Mouse (Mus musculus) heart, embryonic 14.5 days (tissue): ENCODE measurements around the gene Cntfr. TPM values are rescaled to one million over a fixed set of nuclear protein-coding genes. Genes with fewer than 3 reads are reported as not detected.
"Not testable (repeated sequence)": the region's sequence is repeated elsewhere in the genome, so short reads cannot be mapped to it uniquely, and the experiment has no call there.

Experiments
- ATAC-seq: fragments of 200-750 bp; cut with Nextera tagmentation; 2 replicates; pipeline ENCODE4 v1.8.0; 2017; ENCODE audit warnings: low read depth, moderate TSS enrichment; ENCODE audit not compliant: insufficient number of reproducible peaks, insufficient read depth, low FRiP score
- H3K27ac ChIP-seq, 2 experiments: fragments of 200-500 bp in 1 of 2; fragments of 300-500 bp in 1 of 2; sonication (generic) in 1 of 2; replicated peaks in 1 of 2; 2 replicates each; pipeline ENCODE4 v1.5.1; 2012 to 2014; ENCODE audit warnings: low read depth in 2 of 2, low read length in 2 of 2, control low read depth in 1 of 2, mild to moderate bottlenecking in 1 of 2, mixed read lengths in 1 of 2; ENCODE audit not compliant: control insufficient read depth in 1 of 2, insufficient read depth in 1 of 2
- H3K27me3 ChIP-seq: fragments of 300-500 bp; sonication (generic); 2 replicates; pipeline ENCODE4 v1.6.1; 2014; ENCODE audit warnings: mild to moderate bottlenecking, low read length, control low read depth; ENCODE audit not compliant: control insufficient read depth, insufficient read depth
- H3K36me3 ChIP-seq: fragments of 300-500 bp; sonication (generic); 2 replicates; pipeline ENCODE4 v1.6.1; 2014; ENCODE audit warnings: mild to moderate bottlenecking, control low read depth, low read length, mixed read lengths; ENCODE audit not compliant: control insufficient read depth, insufficient read depth
- H3K4me1 ChIP-seq, 2 experiments: fragments of 200-500 bp in 1 of 2; fragments of 300-500 bp in 1 of 2; sonication (generic) in 1 of 2; 2 replicates each; pipeline ENCODE4 v1.6.1; 2012 to 2014; ENCODE audit warnings: low read length in 2 of 2, control low read depth in 1 of 2, mixed read lengths in 1 of 2; ENCODE audit not compliant: control insufficient read depth in 2 of 2, insufficient read depth in 2 of 2
- H3K4me2 ChIP-seq: fragments of 300-500 bp; sonication (generic); 2 replicates; pipeline ENCODE4 v1.6.1; 2014; ENCODE audit warnings: mild to moderate bottlenecking, low read length
- H3K4me3 ChIP-seq, 2 experiments: fragments of 200-500 bp in 1 of 2; fragments of 300-500 bp in 1 of 2; sonication (generic) in 1 of 2; 2 replicates each; pipeline ENCODE4 v1.5.1; 2012 to 2014; ENCODE audit warnings: low read length in 2 of 2, mild to moderate bottlenecking in 2 of 2, control low read depth in 1 of 2, low read depth in 1 of 2, moderate library complexity in 1 of 2; ENCODE audit not compliant: control insufficient read depth in 1 of 2, insufficient read depth in 1 of 2
- H3K9ac ChIP-seq: fragments of 300-500 bp; sonication (generic); 2 replicates; pipeline ENCODE4 v1.6.1; 2014; ENCODE audit warnings: mild to moderate bottlenecking, low read length
- H3K9me3 ChIP-seq: fragments of 300-500 bp; sonication (generic); 2 replicates; pipeline ENCODE4 v1.6.1; 2016; ENCODE audit warnings: low read length, control low read depth; ENCODE audit not compliant: control insufficient read depth
- WGBS: fragments of 180-500 bp; shearing (Covaris S2); extraction: QIAGEN DNeasy Blood & Tissue Kit; methylation state at CpG from one replicate; pipeline ENCODE4 v1.1.7; 2014; 5-methylcytosine and 5-hydroxymethylcytosine counted together
- polyA plus RNA-seq: library from polyadenylated mRNA; unstranded; fragments of >200 nt; fragmentation: Nextera tagmentation; extraction: Ambion mirVana; gene quantifications from 2 replicates; pipeline ENCODE4 v1.2.1, GENCODE M21; 2014

The Cntfr gene
- polyA plus RNA-seq: 1.2 and 2.8 TPM in 2 replicates

DNA sequence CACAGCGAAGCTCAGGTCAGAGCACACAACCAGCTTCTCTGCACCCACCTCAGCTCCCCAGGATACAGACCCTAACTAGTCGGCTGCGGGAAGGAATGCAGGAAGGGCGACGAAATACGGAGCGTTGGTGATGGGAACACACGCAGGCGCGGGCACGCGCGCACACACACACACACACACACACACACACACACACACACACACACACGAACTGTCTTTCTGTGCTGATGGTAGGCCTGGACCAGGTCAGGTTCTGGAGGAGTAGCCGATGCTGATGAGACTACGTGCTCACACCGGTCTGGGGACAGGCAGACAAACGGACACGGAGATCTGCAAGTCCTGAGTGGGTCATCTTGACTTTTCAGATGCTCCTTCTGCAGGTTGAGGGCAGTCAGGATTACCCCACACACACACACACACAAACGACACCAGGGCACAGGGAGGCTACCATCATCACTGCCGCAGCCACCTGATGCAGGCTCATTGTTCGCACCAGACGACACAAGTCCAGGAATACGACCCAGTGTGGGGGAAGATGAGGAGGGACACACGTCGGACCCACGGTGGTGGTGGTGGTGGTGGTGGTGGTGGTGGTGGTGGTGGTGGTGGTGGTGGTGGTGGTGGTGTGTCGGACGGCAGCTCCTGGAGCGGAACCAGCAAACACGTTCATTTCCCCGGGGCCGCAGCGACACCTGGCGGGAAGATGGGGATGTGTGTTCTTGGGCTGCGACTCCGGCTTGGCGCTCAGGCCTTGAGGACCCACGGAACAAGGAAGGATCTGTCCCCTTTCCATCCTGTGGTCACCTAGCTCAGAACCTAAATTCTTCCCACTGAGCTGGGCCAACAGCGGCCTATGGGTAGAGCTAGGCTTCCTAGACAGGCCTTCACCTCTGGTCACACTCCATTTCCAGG, at the start of gene Cntfr:
Cntfr (minus strand) TSS at position 160 of the 912 bp plus-strand sequence.
- not testable (repeated sequence) for H3K36me3 ChIP-seq, H3K27me3 ChIP-seq, H3K9ac ChIP-seq, ATAC-seq, H3K4me1 ChIP-seq, H3K9me3 ChIP-seq, H3K27ac ChIP-seq
- peak within 1 kb of the TSS; percentile 37 for H3K4me2 ChIP-seq
- 11% methylated on average over 29 of the region's 40 CpGs for WGBS
- peak within 1 kb of the TSS in 1 of 2 experiments; percentile 9; a peak in 1 of 4 replicates for H3K4me3 ChIP-seq

DNA sequence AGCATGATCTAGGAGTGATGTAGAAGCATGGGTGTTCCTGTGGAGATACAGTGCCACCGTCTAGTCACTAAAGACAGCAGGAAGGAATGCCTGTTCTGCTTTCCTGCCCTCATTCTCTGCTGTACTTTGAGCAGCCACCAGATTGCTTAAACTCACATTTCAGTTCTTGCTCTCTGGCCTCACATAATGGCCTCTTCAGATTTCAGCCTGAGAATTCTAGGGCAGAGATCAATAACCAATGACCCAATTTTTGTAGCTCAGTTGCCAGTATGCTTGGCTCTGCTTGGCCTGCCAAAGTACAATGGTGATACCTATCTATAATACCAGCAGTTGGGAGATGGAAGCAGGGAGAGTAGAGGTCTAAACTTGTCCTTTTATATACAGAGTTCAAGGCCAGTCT, 48.1 kb upstream of the Cntfr start:
- no peak overlapping the region for H3K4me3 ChIP-seq
- H3K4me2 ChIP-seq: no peak overlapping the region
- no peaks in the 10 kb centered on the region for H3K36me3 ChIP-seq
- H3K4me1 ChIP-seq: peaks cover 3 to 6% of the 10 kb centered on the region in 2 experiments
- H3K9ac ChIP-seq: no peak overlapping the region
- peaks cover 7% of the 10 kb centered on the region; the same call in 1 of the 2 replicates for H3K9me3 ChIP-seq
- 68% methylated on average over 1 of the region's 1 CpGs for WGBS
- H3K27ac ChIP-seq: no peak overlapping the region
- no peaks in the 10 kb centered on the region for H3K27me3 ChIP-seq
- ATAC-seq: no peak

DNA sequence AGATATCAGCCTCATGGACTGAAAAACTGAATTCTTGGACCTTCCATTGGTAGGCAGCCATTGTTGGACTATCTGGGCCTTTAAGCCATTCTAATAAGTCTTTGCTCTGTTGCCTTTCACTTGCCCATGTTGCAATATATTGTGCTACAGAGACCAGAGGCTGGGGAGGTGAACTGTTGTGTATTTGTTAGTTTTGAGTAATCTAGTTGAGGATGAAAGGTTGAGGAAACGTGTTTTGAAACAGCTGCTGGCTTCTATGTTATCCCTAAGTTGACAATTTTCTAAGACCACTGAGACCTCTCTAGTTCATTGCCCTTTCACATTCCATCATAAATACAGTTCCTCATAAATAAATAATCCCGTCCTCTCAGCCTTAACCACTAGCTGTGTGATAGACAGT, 47.2 kb upstream of the Cntfr start:
- peaks cover 7% of the 10 kb centered on the region; the same call in 1 of the 2 replicates for H3K9me3 ChIP-seq
- H3K4me3 ChIP-seq: no peak overlapping the region
- ATAC-seq: no peak
- no peak overlapping the region for H3K27ac ChIP-seq
- peaks cover 3% of the 10 kb centered on the region for H3K36me3 ChIP-seq
- no peak overlapping the region for H3K9ac ChIP-seq
- no peaks in the 10 kb centered on the region for H3K27me3 ChIP-seq
- peaks cover 4 to 10% of the 10 kb centered on the region in 2 experiments for H3K4me1 ChIP-seq
- no peak overlapping the region for H3K4me2 ChIP-seq
- WGBS: 62% methylated on average over 2 of the region's 2 CpGs

DNA sequence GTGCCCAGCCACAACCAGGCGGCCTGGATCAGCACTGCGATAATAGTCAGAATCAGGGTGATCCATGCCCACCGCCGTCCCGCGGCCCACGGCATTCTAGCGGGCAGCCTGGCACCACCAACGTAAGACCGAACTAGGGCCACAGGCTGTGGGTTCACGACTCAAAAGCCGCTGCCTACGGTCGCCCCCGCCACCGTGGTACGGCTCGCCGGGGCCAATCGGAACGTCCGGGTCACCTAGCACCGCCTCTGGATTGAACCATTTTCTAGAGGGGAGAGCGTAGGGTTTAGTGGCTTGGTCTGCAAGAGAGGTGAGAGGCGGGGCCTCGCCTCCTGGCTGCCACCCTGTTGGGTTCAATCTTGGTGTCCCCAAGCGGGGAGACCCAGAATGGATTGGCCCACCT, 44.3 kb upstream of the Cntfr start:
- Histone ChIP-seq H3K9ac (peak overlapping the region; percentile 87), H3K27me3 (no peaks in the 10 kb centered on the region), H3K36me3 (peaks cover 14% of the 10 kb centered on the region), H3K4me2 (peak overlapping the region; percentile 98), H3K4me3 (peak overlapping the region; percentile 66 to 98), H3K9me3 (peaks cover 4% of the 10 kb centered on the region; the same call in 1 of the 2 replicates), H3K4me1 (peaks cover 4 to 10% of the 10 kb centered on the region in 2 experiments), H3K27ac (peak overlapping the region; percentile 82 to 95)
- WGBS: under 1% methylated on average over 27 of the region's 27 CpGs
- ATAC-seq: peak; percentile 93

DNA sequence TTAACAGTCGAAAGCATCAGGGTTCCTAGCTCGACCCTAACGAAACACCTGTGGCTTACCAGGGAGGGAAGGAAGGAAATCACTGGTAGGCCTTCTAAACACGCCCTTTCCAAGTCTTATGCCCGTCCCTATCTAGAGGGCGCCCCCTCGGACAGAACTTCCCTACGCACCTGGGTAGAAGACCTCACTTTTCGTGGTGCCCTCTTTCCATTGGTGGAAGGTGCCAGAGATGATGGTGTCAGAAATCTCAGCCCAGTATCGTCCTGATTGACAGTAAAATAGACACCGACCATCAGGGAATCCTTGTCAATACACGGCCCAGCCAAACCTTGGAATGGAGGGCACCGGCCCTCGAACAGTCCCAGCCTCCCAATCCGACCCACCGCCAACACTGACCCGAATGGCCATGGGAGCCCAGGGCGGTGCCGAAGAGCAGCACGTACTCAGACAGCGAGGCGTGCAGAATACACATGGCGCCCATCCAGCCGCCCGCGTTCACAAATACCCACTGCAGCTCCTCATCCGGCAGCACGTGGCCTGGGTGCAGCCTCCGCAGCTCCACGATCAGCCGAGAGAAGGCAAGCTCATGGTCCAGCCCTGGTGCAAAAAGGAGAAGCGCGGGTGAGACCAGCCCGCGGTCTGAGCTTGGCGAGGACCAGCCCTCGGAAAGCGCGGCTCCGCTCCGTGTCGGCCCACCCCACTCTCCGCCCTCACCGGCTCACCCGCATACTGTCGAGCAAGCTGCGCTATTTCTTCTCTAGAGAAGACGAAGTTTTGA, 43.7 kb upstream of the Cntfr start:
- Histone ChIP-seq H3K4me2 (peak overlapping the region; percentile 98), H3K9ac (peak overlapping the region; percentile 87), H3K4me1 (peaks cover 4 to 10% of the 10 kb centered on the region in 2 experiments), H3K9me3 (no peaks in the 10 kb centered on the region), H3K4me3 (peak overlapping the region; percentile 66 to 98), H3K27ac (peak overlapping the region; percentile 82 to 95), H3K27me3 (no peaks in the 10 kb centered on the region), H3K36me3 (peaks cover 14% of the 10 kb centered on the region)
- ATAC-seq: peak; percentile 62
- 2% methylated on average over 48 of the region's 48 CpGs for WGBS

DNA sequence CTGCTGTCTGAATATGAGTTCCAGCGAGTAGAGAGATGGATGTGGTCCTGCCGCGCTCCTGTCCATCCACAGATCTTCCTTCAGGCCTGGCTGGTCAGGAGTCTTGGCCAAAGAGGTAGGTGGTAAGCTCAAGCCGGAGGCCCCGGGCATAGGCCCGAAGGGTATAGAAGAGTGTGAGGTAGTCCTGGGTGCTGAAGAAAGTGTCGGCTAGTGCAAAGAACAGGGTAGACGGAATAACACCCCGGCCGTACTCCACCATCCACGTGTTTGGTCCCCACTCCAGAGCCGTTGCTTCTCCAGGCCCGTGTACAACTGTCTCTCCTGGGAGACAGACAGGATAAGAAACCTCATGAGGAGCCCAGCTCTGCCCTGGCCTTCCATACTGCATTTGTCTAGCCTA, 42.4 kb upstream of the Cntfr start:
- Histone ChIP-seq H3K9ac (no peak overlapping the region), H3K27ac (no peak overlapping the region), H3K27me3 (no peaks in the 10 kb centered on the region), H3K36me3 (peaks cover 14% of the 10 kb centered on the region), H3K4me1 (peaks cover 4 to 10% of the 10 kb centered on the region in 2 experiments), H3K4me2 (no peak overlapping the region), H3K4me3 (no peak overlapping the region), H3K9me3 (no peaks in the 10 kb centered on the region; the same call in 1 of the 2 replicates)
- WGBS: 90% methylated on average over 13 of the region's 13 CpGs
- no peak for ATAC-seq

DNA sequence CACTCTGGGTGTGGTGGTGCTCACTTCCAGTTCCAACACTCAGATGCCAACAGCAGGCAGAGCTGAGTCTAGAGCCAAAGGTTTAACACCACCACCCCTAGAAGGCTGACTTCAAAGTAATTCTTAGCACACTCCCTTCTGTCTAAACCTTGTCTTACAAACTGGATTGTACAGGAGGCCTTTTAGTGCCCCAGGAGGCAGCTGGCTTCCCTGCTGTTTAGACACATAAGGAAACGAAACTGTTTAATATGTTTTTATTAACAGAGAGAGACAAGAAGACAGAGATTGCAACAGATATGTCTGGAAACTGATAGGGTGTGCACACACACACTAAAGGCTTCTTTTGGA, 41.3 kb upstream of the Cntfr start:
- H3K4me2 ChIP-seq: no peak overlapping the region
- H3K4me1 ChIP-seq: peaks cover 4 to 10% of the 10 kb centered on the region in 2 experiments
- no peaks in the 10 kb centered on the region; the same call in 1 of the 2 replicates for H3K9me3 ChIP-seq
- no peak overlapping the region for H3K27ac ChIP-seq
- no peak overlapping the region for H3K4me3 ChIP-seq
- no peak for ATAC-seq
- 74% methylated on average over 1 of the region's 1 CpGs for WGBS
- peaks cover 14% of the 10 kb centered on the region for H3K36me3 ChIP-seq
- H3K27me3 ChIP-seq: peaks cover 8% of the 10 kb centered on the region; the same call in 1 of the 2 replicates
- no peak overlapping the region for H3K9ac ChIP-seq
